Mouse (Mus musculus): ENCODE results near the gene Synj2.

GRCm38 (mm10) chr17:5969246-5969645, 28.2 kb downstream of the Synj2 start:
- TF ChIP-seq POLR2A (IDR thresholded peaks at IDR 0.05; ENCODE audit: low read depth, low read length): no peak
- TF ChIP-seq CTCF (IDR thresholded peaks at IDR 0.05; ENCODE audit: extremely low read depth, insufficient read depth, insufficient read length, insufficient replicate concordance): no peak
